Mouse (Mus musculus): ENCODE measurements around the gene Rab10. TPM values are rescaled to one million over a fixed set of nuclear protein-coding genes. Genes with fewer than 3 reads are reported as not detected.

Gene Rab10
- polyA plus RNA-seq, 1 experiment from 2014 or later = 58.4 TPM

DNA sequence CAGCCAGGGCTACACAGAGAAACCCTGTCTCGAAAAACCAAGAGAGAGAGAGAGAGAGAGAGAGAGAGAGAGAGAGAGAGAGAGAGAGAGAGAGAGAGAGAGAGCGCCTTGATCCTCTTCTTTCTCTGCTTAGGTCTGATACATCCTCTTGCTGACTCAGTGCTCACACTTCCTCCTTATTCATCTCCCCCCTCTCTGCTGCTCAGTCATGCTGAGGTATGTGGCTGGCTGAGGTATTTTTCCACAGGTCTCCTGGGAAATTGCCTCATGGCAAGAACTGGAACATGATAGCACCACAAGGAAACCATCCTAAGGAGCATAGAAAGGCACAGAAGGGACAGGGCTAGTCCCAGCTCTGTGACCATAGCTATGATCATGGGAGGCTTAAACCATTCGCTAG lies 39.6 kb upstream of the Rab10 start:
- Histone ChIP-seq H3K4me3 (ENCODE audit: low read depth, low read length) (no peak overlapping the region), H3K4me2 (replicated peaks; ENCODE audit: low read depth, low read length) (no peak overlapping the region), H3K4me1 (ENCODE audit: insufficient read depth, low read depth, low read length) (no peaks in the 10 kb centered on the region), H3K27ac (ENCODE audit: low read length) (no peak overlapping the region), H3K9ac (replicated peaks; ENCODE audit: low read depth) (no peak overlapping the region), H3K27me3 (replicated peaks; ENCODE audit: insufficient read depth, low read length) (no peaks in the 10 kb centered on the region), H3K9me3 (ENCODE audit: low read length) (no peaks in the 10 kb centered on the region), H3K36me3 (ENCODE audit: insufficient read depth, low read length) (no peaks in the 10 kb centered on the region)
- DNase-seq (ENCODE audit: low spot score) (no peak), ATAC-seq (no peak)
- 61% methylated on average over 3 of the region's 3 CpGs for WGBS
- TF ChIP-seq EP300 (IDR thresholded peaks at IDR 0.05) = no peak
- TF ChIP-seq CTCF (IDR thresholded peaks at IDR 0.05) = no peak

DNA sequence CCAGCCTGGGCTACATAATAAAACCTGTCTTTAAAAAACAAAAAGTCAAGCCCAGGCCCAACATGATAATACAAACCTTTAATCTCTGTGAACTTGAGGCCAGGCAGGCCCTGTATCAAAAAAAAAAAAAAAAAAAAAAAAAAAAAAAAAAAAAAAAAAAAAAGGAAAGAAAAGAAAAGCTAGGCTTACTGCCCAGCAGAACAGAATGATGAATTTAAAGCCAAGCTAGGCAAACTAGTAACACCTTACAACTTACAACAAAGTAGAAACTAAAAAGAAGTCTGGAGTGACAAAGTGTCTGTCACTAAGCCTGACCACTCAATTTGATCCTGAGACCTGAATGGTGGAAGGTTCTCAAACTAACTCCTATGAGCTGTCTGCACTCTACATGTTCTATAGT lies 37.9 kb upstream of the Rab10 start:
- DNase-seq (ENCODE audit: low spot score) (no peak), ATAC-seq (no peak)
- TF ChIP-seq EP300 (IDR thresholded peaks at IDR 0.05) = no peak
- TF ChIP-seq CTCF (IDR thresholded peaks at IDR 0.05) = no peak
- no peaks in the 10 kb centered on the region for H3K36me3 ChIP-seq (ENCODE audit: insufficient read depth, low read length)
- no peaks in the 10 kb centered on the region for H3K4me1 ChIP-seq (ENCODE audit: insufficient read depth, low read depth, low read length)
- H3K9ac ChIP-seq (replicated peaks; ENCODE audit: low read depth) = no peak overlapping the region
- no peaks in the 10 kb centered on the region for H3K27me3 ChIP-seq (replicated peaks; ENCODE audit: insufficient read depth, low read length)
- H3K9me3 ChIP-seq (ENCODE audit: low read length) = no peaks in the 10 kb centered on the region
- no peak overlapping the region for H3K27ac ChIP-seq (ENCODE audit: low read length)
- no peak overlapping the region for H3K4me2 ChIP-seq (replicated peaks; ENCODE audit: low read depth, low read length)
- H3K4me3 ChIP-seq (ENCODE audit: low read depth, low read length) = no peak overlapping the region

DNA sequence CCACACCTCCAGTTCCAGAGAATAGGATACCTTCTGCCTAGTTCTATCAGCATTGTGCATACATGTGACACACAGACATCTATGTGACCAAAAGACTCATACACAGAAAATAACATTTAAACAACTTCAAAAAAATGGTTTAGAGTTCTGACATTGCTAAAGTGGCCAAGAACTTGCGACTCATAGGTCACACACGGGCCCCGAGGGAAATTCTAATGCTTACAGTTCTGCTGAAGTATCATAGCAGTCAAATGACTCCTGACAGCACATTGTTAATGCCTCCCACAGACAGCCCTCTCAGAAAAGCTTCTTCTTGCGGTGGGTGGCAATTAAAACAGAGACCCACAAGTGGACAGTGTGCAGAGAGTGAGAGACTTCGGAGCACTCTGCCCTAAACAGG lies 35.3 kb upstream of the Rab10 start:
- no peak for ATAC-seq
- H3K9ac ChIP-seq (replicated peaks; ENCODE audit: low read depth) = no peak overlapping the region
- H3K36me3 ChIP-seq (ENCODE audit: insufficient read depth, low read length) = no peaks in the 10 kb centered on the region

DNA sequence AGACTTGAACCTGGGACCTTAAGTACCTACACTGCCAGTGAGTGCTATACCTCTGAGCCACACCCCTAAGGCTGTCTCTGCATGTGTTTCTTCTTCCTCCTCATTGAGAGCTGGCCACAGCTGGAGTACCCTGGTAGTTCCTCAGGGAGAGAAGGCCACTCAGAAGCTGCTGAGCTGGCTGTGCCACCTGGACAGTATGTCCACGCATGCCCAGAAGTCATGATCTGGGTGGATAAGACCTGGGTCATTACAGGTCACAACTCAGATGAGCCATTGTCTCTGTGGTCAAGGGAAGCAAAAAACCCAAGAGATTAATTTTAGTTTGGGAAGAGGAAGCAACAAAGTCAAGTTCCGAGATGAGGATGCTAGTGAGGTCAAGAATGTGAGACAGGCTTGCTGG lies 34.4 kb upstream of the Rab10 start:
- Histone ChIP-seq H3K4me3 (ENCODE audit: low read depth, low read length) (no peak overlapping the region), H3K36me3 (ENCODE audit: insufficient read depth, low read length) (no peaks in the 10 kb centered on the region), H3K9me3 (ENCODE audit: low read length) (no peaks in the 10 kb centered on the region), H3K4me2 (replicated peaks; ENCODE audit: low read depth, low read length) (no peak overlapping the region), H3K27me3 (replicated peaks; ENCODE audit: insufficient read depth, low read length) (no peaks in the 10 kb centered on the region), H3K27ac (ENCODE audit: low read length) (no peak overlapping the region), H3K9ac (replicated peaks; ENCODE audit: low read depth) (no peak overlapping the region), H3K4me1 (ENCODE audit: insufficient read depth, low read depth, low read length) (no peaks in the 10 kb centered on the region)
- TF ChIP-seq CTCF (IDR thresholded peaks at IDR 0.05) (no peak), EP300 (IDR thresholded peaks at IDR 0.05) (no peak)
- ATAC-seq (no peak), DNase-seq (ENCODE audit: low spot score) (no peak)
- WGBS = 80% methylated on average over 2 of the region's 2 CpGs

More for the DNA sequence above, 35.3 kb upstream of the Rab10 start:
- DNase-seq (ENCODE audit: low spot score) = no peak
- H3K27ac ChIP-seq (ENCODE audit: low read length) = no peak overlapping the region
- no peaks in the 10 kb centered on the region for H3K9me3 ChIP-seq (ENCODE audit: low read length)
- H3K4me3 ChIP-seq (ENCODE audit: low read depth, low read length) = no peak overlapping the region
- no peak for TF ChIP-seq CTCF (IDR thresholded peaks at IDR 0.05)
- no peak for TF ChIP-seq EP300 (IDR thresholded peaks at IDR 0.05)
- 80% methylated on average over 5 of the region's 5 CpGs for WGBS
- no peaks in the 10 kb centered on the region for H3K4me1 ChIP-seq (ENCODE audit: insufficient read depth, low read depth, low read length)
- no peak overlapping the region for H3K4me2 ChIP-seq (replicated peaks; ENCODE audit: low read depth, low read length)
- H3K27me3 ChIP-seq (replicated peaks; ENCODE audit: insufficient read depth, low read length) = no peaks in the 10 kb centered on the region

DNA sequence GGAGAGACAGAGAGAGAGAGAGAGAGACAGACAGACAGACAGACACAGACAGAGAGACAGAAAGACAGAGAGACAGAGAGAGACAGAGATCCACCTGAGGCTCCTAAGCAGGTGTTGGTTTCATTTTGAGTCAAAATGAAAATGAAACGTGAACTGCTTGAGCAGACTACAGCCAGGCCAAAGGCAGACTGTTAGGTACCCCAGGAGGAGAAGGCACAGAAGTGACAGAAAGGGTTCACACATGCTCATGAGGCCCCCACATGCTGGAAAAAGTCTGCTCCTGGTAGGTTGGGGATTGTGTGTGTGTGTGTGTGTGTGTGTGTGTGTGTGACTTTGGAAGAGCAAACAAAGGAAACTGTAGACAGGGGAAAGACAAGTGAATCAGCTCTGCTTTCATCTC lies 29.2 kb upstream of the Rab10 start:
- no peaks in the 10 kb centered on the region for H3K36me3 ChIP-seq (ENCODE audit: insufficient read depth, low read length)
- DNase-seq (ENCODE audit: low spot score) = no peak
- no peak overlapping the region for H3K4me3 ChIP-seq (ENCODE audit: low read depth, low read length)
- H3K4me1 ChIP-seq (ENCODE audit: insufficient read depth, low read depth, low read length) = no peaks in the 10 kb centered on the region
- 67% methylated on average over 1 of the region's 1 CpGs for whole genome bisulfite sequencing
- H3K27ac ChIP-seq (ENCODE audit: low read length) = no peak overlapping the region
- no peaks in the 10 kb centered on the region for H3K27me3 ChIP-seq (replicated peaks; ENCODE audit: insufficient read depth, low read length)
- no peak overlapping the region for H3K4me2 ChIP-seq (replicated peaks; ENCODE audit: low read depth, low read length)
- no peak for ATAC-seq
- no peaks in the 10 kb centered on the region for H3K9me3 ChIP-seq (ENCODE audit: low read length)
- no peak for TF ChIP-seq CTCF (IDR thresholded peaks at IDR 0.05)
- no peak for TF ChIP-seq EP300 (IDR thresholded peaks at IDR 0.05)
- no peak overlapping the region for H3K9ac ChIP-seq (replicated peaks; ENCODE audit: low read depth)

DNA sequence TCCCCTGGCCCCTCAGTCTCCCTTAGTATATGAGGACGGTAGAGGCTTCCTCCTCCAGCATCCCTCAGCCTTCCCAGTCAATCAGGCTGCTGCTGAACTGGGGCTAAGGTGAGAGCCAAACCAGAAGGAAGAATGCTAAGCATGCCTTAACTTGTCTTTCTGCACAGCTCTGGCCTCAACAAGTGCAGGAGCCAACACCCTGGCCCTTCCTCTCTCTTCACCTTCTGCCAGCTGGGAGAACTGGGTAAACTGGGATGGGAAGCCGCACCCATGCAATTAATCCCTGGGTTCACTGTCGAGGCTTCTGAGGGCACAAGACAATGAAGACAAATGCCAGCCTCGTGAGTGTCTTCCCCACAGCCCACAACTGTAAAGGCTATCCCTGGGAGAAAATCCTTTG lies 19.9 kb upstream of the Rab10 start:
- WGBS = 78% methylated on average over 4 of the region's 4 CpGs

DNA sequence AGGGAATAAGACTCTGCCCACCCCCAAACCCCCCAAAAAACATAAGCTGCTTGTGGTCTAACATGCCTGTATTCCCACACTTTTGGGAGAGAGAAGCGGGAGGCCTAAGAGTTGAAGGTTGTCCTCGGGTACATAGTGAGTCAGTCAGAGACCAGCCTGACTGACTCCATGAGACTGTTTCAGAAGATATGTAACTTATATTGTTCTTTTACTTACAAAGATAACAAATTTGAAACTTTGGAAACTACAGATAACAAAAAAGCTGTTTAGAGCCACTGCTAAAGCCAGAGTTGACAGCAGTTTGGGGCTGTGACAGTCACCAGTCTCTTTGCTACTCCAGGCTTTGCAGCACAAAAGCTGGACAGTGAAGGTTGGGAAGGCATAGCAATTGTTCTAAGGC lies 15.5 kb upstream of the Rab10 start:
- no peaks in the 10 kb centered on the region for H3K9me3 ChIP-seq (ENCODE audit: low read length)

More for the DNA sequence above, 19.9 kb upstream of the Rab10 start:
- H3K9ac ChIP-seq (replicated peaks; ENCODE audit: low read depth) = no peak overlapping the region
- DNase-seq (ENCODE audit: low spot score) (no peak), ATAC-seq (no peak)
- H3K4me1 ChIP-seq (ENCODE audit: insufficient read depth, low read depth, low read length) = no peaks in the 10 kb centered on the region
- H3K4me2 ChIP-seq (replicated peaks; ENCODE audit: low read depth, low read length) = no peak overlapping the region
- H3K4me3 ChIP-seq (ENCODE audit: low read depth, low read length) = no peak overlapping the region
- no peaks in the 10 kb centered on the region for H3K9me3 ChIP-seq (ENCODE audit: low read length)
- TF ChIP-seq CTCF (IDR thresholded peaks at IDR 0.05) (no peak), EP300 (IDR thresholded peaks at IDR 0.05) (no peak)
- no peaks in the 10 kb centered on the region for H3K27me3 ChIP-seq (replicated peaks; ENCODE audit: insufficient read depth, low read length)
- no peaks in the 10 kb centered on the region for H3K36me3 ChIP-seq (ENCODE audit: insufficient read depth, low read length)
- no peak overlapping the region for H3K27ac ChIP-seq (ENCODE audit: low read length)

More for the DNA sequence above, 15.5 kb upstream of the Rab10 start:
- TF ChIP-seq EP300 (IDR thresholded peaks at IDR 0.05) (no peak), CTCF (IDR thresholded peaks at IDR 0.05) (no peak)
- no peak overlapping the region for H3K4me3 ChIP-seq (ENCODE audit: low read depth, low read length)
- 75% methylated on average over 2 of the region's 2 CpGs for WGBS
- H3K27ac ChIP-seq (ENCODE audit: low read length) = no peak overlapping the region
- no peaks in the 10 kb centered on the region for H3K4me1 ChIP-seq (ENCODE audit: insufficient read depth, low read depth, low read length)
- H3K27me3 ChIP-seq (replicated peaks; ENCODE audit: insufficient read depth, low read length) = no peaks in the 10 kb centered on the region
- ATAC-seq (no peak), DNase-seq (ENCODE audit: low spot score) (no peak)
- no peaks in the 10 kb centered on the region for H3K36me3 ChIP-seq (ENCODE audit: insufficient read depth, low read length)
- no peak overlapping the region for H3K4me2 ChIP-seq (replicated peaks; ENCODE audit: low read depth, low read length)
- no peak overlapping the region for H3K9ac ChIP-seq (replicated peaks; ENCODE audit: low read depth)

Measured in lung, postnatal 0 days (tissue).